Mouse (Mus musculus) T-cell, adult 2 months (primary cell): Measurements from ENCODE around the gene Dlx5.

ENCODE experiments used
- DNase-seq: peaks from one replicate; pipeline ENCODE4 v3.0.0; 2022; ENCODE audit warnings: low spot score

The Dlx5 gene

GRCm38 (mm10) chr6:6881638-6882190, at the start of gene Dlx5:
Dlx5 (minus strand) TSS chr6:6882085.
- DNase-seq: no peak

- no peak for DNase-seq
Measured at GRCm38 (mm10) chr6:6931507-6931906, 49.6 kb upstream of the Dlx5 start.

DNA sequence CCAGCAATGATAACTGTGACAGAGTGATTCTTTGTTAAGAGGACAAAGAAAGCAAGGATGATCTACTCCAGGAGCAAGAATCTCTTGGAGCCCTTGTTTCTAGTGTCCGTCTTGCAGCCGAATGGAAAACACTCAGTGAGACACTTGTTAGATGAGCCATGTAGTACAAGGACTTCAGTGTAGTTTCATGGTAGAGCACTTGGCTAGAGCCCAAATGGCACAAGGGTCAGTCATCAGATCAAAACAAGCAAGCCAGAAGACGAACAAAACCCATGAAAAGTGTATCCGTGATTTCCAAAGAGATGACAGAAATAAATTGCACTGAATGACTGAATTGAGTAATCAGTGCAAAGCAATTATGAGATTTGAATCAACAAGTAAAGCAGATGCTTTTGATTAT, 48.9 kb upstream of the Dlx5 start:
- no peak for DNase-seq

DNA sequence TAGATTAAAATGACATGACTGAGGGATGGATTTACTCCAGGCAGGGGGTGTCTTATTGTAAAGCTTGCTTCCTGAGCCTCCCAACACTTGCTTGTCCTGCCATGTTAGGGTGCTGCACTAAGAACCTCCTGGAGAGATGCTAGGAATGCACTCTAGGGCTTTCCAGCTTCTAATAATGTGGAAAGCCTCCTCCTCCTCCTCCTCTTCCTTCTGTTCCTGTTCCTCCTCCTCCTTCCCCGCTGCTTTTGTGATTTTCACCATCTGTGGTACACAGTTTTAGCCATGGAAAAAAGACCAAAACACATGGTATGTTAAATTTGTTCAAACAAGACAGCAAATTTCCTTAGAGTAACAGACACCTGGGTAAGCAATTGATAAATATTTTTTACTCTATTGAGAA, 43.4 kb upstream of the Dlx5 start:
- no peak for DNase-seq

- DNase-seq: no peak
Measured at GRCm38 (mm10) chr6:6917334-6917733, 35.4 kb upstream of the Dlx5 start.

DNA sequence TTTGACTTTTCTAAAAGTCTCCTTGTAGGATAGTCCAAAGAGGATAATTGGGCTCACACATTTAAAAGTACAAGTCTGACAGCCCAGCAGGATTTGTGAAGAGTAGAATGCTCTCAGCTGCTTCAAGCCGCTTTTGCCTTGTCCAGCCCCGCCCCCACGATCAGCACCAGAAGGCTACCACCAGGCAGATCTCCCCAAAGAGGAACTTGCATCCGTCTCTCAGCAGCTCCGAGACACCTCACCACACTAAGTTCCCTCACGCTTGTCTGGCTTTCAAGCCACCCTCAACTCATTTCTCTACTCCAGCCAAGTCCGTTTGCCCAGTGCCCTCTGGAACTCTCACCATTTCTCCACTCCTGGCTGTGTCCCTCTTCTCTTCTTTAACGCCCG, 33.6 kb upstream of the Dlx5 start:
- DNase-seq: no peak

DNA sequence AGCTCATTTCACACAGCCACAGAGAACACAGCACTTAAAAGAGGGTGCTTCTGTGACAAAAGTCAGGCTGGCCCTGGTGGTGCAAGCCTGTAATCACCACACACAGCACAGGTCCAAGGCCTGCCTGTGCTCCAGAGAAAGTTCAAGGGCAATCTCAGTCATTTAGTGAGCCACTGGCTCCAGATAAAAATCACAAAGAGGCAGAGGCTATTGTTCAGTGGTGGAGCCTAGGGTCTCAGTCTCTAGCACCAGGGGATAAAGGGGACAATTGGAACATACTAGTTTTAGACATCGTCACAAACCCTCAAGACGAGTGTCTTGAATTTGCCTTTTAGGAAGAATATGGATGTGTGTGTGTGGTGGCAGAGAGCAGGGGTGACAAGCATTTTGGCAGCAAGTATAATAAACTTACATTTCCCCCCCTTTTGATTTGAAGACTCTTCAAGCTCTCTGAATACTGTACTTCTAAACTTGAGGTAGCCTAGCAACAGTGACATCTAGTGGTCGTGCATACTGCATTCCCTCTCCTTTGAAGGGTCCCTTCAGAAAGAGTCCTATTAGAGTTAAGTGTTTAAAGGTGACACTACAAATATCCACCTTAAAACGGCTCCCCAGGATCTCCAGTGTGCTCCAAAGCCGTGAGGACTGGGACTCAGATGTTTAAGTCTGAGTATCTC, 33.1 kb upstream of the Dlx5 start:
- DNase-seq: peak; percentile 2

DNA sequence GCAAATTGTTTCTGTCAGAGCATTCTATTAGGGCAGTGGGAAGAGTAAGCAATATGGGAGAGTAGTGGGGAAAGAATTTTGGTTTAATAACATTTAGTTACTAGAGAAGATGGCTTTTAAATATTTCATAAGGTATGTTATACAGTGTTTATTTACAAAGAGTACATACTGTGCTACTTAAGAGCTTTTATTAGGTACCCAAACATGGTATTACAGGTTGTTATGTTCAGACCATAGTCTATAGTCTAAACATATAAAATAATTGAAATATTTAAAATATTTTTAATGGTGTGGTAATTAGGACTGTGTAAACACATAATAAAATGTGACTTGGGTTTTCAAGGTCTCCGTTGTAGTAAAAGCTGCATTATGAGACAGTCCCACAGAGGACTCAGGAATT, 32.4 kb upstream of the Dlx5 start:
- no peak for DNase-seq

DNA sequence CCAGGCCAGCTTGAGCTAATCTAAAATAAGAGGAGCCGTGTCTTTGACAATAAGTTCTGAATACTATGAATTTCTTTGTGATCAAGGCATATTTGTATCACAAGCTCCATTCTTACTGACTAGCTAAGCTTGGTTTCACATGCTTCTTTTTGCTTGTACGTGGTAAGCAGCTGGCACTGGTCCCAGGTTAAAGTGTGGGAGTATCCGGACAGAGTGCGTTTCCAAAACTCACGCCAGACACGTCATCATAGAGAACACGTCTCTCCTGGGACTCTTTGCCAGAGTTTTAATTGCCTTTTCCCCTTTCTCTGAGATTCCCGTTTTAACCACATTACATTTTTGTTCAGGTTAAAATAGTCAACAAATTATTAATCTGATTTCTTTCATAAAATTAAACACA, 27.7 kb upstream of the Dlx5 start:
- DNase-seq: no peak

- DNase-seq: no peak
Measured at GRCm38 (mm10) chr6:6890047-6890446, 8.2 kb upstream of the Dlx5 start.

DNA sequence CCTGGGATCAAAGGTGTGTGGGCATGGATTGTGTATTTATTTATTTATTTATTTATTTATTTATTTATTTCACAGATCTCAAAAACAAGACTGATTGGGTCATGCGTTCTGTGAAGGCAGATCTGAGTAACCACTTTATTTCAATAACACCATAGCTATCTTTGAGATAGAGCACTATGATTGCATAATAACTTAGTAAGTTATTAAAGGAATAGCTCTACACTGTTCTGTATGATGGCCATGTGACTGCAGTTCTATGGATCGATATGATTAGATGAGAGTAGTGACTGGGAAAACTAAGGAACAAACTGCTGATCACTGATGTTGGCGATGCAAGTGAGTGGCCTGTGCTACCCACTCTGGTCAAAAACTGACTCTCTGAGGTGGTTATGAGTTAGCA, 4.3 kb upstream of the Dlx5 start:
- DNase-seq: no peak

GRCm38 (mm10) chr6:6884897-6885296, 3.0 kb upstream of the Dlx5 start:
- DNase-seq: no peak

DNA sequence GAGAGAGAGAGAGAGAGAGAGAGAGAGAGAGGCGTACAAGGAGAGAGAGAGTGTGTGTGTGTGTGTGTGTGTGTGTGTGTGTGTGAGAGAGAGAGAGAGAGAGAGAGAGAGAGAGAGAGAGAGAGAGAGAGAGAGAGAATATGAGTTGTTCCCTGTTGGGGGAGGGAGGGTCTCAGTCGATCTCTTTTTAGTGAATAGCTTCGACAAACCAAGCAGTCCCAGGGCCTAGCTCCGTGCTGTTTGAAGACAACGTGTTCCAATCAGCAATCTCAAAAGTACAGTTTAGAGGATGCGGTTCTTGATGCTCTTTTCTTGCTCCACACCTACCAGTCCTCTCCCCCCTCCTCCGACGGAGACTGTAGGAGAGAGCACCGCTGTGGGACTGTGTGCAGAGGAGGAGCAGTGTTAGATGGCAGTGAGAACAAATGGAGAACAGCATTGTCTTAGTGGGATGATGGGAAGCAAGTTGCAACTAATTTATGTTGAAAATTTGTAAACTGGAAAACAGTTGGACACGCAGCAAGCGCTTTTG, 447 bp upstream of the Dlx5 start:
- no peak for DNase-seq

- DNase-seq: no peak
Measured at GRCm38 (mm10) chr6:6881115-6881637, 709 bp downstream of the Dlx5 start.

DNA sequence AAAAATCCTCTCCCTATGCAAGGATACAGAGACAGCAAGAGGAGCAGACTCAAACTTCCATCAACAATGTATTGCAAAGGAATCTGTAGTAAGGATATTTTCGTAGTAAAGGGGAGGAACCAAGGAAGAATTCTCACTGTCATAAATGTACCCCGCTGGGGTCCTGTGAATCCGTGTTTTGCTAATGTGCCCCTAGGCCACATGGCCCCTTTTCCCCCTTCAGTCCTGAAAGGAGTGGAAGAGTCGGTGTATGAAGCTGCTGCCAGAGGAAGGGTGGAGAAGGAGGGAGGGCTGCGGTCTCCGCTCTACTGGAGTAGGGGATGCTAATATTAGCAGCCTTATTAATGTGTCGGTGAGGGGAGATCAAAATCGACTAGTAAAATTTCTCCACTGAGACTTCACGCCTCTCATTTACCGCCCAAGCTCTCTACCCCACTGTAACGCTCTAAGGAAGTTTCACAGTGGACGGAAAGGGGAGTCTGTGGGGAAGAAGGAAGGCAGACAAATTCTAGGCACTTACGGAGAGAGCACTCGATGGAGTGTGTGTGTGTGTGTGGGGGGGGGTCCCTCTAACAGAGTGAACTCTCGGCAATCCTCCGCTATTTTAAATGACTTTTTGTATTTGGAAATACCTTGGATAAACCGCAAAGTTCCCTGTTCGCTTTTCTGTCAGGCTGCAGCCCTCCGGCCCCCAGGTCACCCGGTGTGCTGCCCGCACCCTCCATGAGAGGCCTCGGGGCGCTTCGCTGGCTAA, 1.3 kb downstream of the Dlx5 start:
- no peak for DNase-seq

- DNase-seq: no peak
Measured at GRCm38 (mm10) chr6:6879371-6880325, 2.2 kb downstream of the Dlx5 start.

DNA sequence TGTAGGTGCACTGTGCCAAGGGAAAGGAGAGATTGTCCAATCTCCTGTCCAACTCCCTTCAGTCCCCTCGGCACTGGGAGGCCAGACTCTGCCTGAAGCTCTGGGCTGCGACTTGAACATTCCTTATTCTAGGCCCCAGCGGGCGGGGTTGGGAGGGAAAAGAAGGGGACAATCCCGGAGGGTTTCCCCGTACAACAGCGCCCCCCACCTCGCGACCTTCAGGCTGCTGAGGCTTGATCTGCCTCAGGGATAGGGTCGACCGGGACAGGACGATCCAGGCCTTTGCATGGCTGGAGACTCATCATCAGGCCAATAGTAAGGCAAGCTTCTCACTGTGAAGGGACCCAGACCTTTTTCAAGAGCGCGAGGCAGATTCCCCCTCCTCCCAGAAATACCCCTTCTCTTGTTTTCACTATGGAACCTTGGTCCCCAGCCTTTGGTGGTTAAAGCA, 3.0 kb downstream of the Dlx5 start:
- no peak for DNase-seq

DNA sequence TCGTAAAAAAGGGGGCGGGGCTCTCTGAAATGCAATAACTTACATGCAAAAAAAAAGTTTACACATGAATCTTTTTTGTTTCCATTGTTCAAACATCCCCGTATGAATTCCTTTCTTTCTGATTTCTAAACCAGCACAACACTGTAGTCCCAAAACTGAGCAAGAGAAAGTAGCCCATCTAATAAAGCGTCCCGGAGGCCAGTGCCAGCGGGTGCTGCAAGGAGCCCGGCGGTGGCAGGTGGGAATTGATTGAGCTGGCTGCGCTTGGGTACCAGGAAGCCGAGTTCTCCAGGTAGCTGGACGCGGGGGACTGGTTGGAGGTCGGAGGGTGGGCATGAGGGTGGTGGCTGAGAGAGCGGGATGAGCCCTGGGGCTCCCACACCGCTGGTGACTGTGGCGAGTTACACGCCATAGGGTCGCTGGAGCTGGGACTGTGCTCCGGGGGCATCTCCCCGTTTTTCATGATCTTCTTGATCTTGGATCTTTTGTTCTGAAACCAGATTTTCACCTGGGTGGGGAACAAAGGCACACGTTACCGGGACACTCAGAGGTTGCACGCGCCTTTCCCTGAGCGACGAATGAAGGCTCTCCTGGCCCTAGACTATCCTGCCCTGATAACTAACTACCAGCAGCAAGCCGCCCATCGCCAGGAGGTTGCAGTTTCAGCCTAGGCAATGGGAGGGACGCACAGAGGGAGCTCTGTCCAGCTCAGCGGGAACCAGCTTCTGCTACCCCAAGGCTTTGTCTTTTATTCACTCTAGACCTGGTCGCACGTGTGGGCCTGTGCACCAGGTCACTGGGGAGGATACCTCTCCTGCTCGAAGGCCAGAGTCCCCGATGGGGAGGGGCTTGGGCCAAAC, 3.7 kb downstream of the Dlx5 start:
- DNase-seq: no peak

GRCm38 (mm10) chr6:6877346-6877910, 4.5 kb downstream of the Dlx5 start:
- no peak for DNase-seq

DNA sequence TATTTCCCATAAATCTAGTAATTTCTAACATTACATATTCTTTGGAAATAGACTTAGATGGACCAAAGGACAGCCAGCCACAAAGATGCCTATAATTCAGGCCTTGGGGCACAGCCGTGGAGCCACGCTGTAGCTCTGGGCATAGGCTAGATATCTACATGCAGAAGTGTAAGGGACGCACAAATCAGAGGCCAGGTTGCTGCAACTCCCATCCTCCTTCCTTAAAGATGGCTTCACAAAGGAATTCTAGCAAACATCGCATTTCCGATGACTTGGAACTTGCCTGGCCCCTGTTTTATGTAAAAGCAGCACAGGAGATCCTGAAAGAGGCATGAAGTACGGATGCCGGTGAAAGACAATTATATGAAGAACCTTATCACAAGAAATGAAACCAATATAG, 5.2 kb downstream of the Dlx5 start:
- no peak for DNase-seq
